Mouse (Mus musculus) neural tube, embryonic 14.5 days (tissue): ENCODE data around the gene Apobec3. TPM values are rescaled to one million over a fixed set of nuclear protein-coding genes. Genes with fewer than 3 reads are reported as not detected.
A peak's percentile ranks its signal among the peaks of the same experiment; 100 is the strongest.

Source experiments
- ATAC-seq: fragments of 200-750 bp; cut with Nextera tagmentation; 2 replicates; pipeline ENCODE4 v1.8.0; 2017; ENCODE audit warnings: low read depth, mild to moderate bottlenecking, moderate TSS enrichment, moderate library complexity
- H3K27ac ChIP-seq: fragments of 300-500 bp; sonication (generic); 2 replicates; pipeline ENCODE4 v1.5.1; 2014; ENCODE audit warnings: low read depth, mild to moderate bottlenecking, control low read depth, low read length, moderate library complexity, mixed read lengths
- H3K27me3 ChIP-seq: fragments of 300-500 bp; sonication (generic); 2 replicates; pipeline ENCODE4 v1.6.1; 2014; ENCODE audit warnings: low read length; ENCODE audit not compliant: control insufficient read depth, insufficient read depth
- H3K36me3 ChIP-seq: fragments of 300-500 bp; sonication (generic); 2 replicates; pipeline ENCODE4 v1.6.1; 2014; ENCODE audit warnings: low read length, mixed read lengths; ENCODE audit not compliant: control insufficient read depth, insufficient read depth
- H3K4me1 ChIP-seq: fragments of 300-500 bp; sonication (generic); 2 replicates; pipeline ENCODE4 v1.6.1; 2014; ENCODE audit warnings: low read length; ENCODE audit not compliant: control insufficient read depth, insufficient read depth
- H3K4me2 ChIP-seq: fragments of 300-500 bp; sonication (generic); 2 replicates; pipeline ENCODE4 v1.6.1; 2014; ENCODE audit warnings: mild to moderate bottlenecking, low read depth, low read length, control low read depth
- H3K4me3 ChIP-seq: fragments of 300-500 bp; sonication (generic); 2 replicates; pipeline ENCODE4 v1.5.1; 2014; ENCODE audit warnings: low read depth, low read length, control low read depth, mixed read lengths
- H3K9ac ChIP-seq: fragments of 300-500 bp; sonication (generic); replicated peaks from 2 replicates; pipeline ENCODE4 v1.6.1; 2014; ENCODE audit warnings: low read depth, mild to moderate bottlenecking, control low read depth, low read length, mixed read lengths
- H3K9me3 ChIP-seq: fragments of 300-500 bp; sonication (generic); 2 replicates; pipeline ENCODE4 v1.6.1; 2016; ENCODE audit warnings: low read length; ENCODE audit not compliant: control insufficient read depth
- WGBS: fragments of 180-500 bp; shearing (Covaris S2); extraction: QIAGEN DNeasy Blood & Tissue Kit; methylation state at CpG from one replicate; pipeline ENCODE4 v1.1.7; 2014; 5-methylcytosine and 5-hydroxymethylcytosine counted together
- polyA plus RNA-seq: library from polyadenylated mRNA; unstranded; fragments of >200 nt; fragmentation: Nextera tagmentation; extraction: Ambion mirVana; gene quantifications from 2 replicates; pipeline ENCODE4 v1.2.1, GENCODE M21; 2014

Apobec3 gene
- polyA plus RNA-seq, 1 experiment from 2014 or later, result 2.3 TPM

- Histone ChIP-seq H3K9me3 (no peaks in the 10 kb centered on the region), H3K9ac (no peak overlapping the region), H3K36me3 (no peaks in the 10 kb centered on the region), H3K4me1 (peaks cover 9% of the 10 kb centered on the region; the same call in 1 of the 2 replicates), H3K4me2 (no peak overlapping the region), H3K27me3 (peaks cover 6% of the 10 kb centered on the region; the same call in 1 of the 2 replicates), H3K27ac (no peak overlapping the region), H3K4me3 (no peak overlapping the region)
- ATAC-seq, result no peak
- WGBS, result 86% methylated on average over 2 of the region's 2 CpGs
Observed at GRCm38 (mm10) chr15:79928736-79929135, 37.3 kb downstream of the Apobec3 start.

GRCm38 (mm10) chr15:79929734-79930133 lies 38.3 kb downstream of the Apobec3 start:
- Histone ChIP-seq H3K36me3 (no peaks in the 10 kb centered on the region), H3K4me3 (no peak overlapping the region), H3K27ac (no peak overlapping the region), H3K4me2 (no peak overlapping the region), H3K9ac (no peak overlapping the region), H3K27me3 (peaks cover 6% of the 10 kb centered on the region; the same call in 1 of the 2 replicates), H3K9me3 (no peaks in the 10 kb centered on the region), H3K4me1 (peaks cover 15% of the 10 kb centered on the region; the same call in 1 of the 2 replicates)
- no peak for ATAC-seq
- 90% methylated on average over 3 of the region's 3 CpGs for WGBS

GRCm38 (mm10) chr15:79931496-79932141 lies 40.2 kb downstream of the Apobec3 start:
- ATAC-seq, result no peak
- Histone ChIP-seq H3K27me3 (peaks cover 6% of the 10 kb centered on the region; the same call in 1 of the 2 replicates), H3K9ac (peak overlapping the region; percentile 58; the same call in 1 of the 2 replicates), H3K4me1 (peaks cover 15% of the 10 kb centered on the region; the same call in 1 of the 2 replicates), H3K4me2 (peak overlapping the region; percentile 75), H3K9me3 (no peaks in the 10 kb centered on the region), H3K27ac (no peak overlapping the region), H3K36me3 (no peaks in the 10 kb centered on the region), H3K4me3 (peak overlapping the region; percentile 61)
- WGBS, result 20% methylated on average over 13 of the region's 13 CpGs

DNA sequence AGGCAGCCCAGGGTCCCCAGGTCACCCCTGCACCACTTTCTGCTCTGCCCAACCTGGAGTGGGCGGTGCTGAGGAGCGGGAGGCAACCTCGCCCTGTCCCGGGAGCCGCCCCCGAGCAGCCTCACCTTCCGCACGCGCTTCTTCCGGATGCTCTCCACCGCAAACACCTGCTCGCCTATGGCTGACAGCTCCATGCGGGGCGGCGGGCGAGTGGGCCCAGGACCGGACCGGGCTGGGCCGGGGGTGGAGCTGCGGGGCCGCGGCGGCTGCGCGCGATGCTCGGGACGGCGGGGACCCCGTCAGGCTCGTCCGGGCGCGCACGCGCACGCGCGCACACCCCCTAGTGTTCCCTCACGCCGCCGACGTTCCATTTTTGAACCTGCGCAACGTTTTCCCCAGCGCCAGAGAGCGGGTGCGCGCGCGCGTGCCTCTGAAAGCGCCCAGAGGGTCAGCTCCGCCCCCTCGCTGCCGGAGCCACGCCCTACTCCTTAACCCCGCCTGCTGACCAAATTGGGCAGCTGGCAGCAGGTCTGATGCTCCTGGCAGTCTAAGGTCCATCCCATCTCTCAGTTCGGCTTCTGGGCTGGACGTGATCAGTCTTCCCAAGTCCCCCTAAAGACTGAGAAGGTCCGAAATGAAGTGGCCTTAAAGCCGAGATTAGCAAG lies 41.0 kb downstream of the Apobec3 start:
- peaks cover 12% of the 10 kb centered on the region; the same call in 1 of the 2 replicates for H3K4me1 ChIP-seq
- peaks cover 6% of the 10 kb centered on the region; the same call in 1 of the 2 replicates for H3K27me3 ChIP-seq
- no peaks in the 10 kb centered on the region for H3K36me3 ChIP-seq
- H3K27ac ChIP-seq, result no peak overlapping the region
- under 1% methylated on average over 56 of the region's 62 CpGs for WGBS
- peak overlapping the region; percentile 61 for H3K4me3 ChIP-seq
- H3K4me2 ChIP-seq, result peak overlapping the region; percentile 75
- peak overlapping the region; percentile 58 for H3K9ac ChIP-seq
- H3K9me3 ChIP-seq, result no peaks in the 10 kb centered on the region
- ATAC-seq, result peak; percentile 53; the same call in 1 of the 2 replicates

DNA sequence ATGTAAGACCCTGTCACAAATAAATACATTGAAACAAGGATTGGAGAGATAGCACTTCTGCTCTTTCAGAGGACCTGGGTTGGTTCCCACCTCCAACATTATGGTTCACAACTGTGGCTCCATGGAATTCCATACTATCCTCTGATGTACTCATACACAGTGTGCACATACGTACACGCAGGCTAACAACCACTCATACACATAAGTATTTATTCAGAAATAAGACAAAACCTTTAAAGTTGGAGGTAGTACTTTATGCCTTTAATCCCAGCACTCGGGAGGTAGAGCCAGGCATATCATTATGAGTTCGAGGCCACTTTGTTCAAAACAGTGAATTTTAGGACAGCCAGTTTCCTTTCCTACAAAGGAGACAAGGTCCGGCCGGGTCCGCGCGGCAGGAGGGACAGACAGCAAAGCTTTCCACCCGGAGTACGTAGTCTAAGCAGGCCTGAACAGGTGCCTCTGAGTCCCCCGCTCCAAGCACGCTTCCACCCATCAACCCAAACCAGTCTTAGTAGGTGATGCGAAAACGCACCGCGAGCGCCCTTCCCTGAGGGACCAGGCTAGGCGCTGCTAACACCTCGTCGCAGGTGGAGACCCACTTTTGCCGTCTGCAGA lies 41.7 kb downstream of the Apobec3 start:
- no peak overlapping the region; the same call in 1 of the 2 replicates for H3K9ac ChIP-seq
- H3K27ac ChIP-seq, result no peak overlapping the region
- no peaks in the 10 kb centered on the region for H3K9me3 ChIP-seq
- H3K4me3 ChIP-seq, result peak overlapping the region; percentile 61
- peaks cover 8% of the 10 kb centered on the region; the same call in 1 of the 2 replicates for H3K4me1 ChIP-seq
- peak; percentile 45; the same call in 1 of the 2 replicates for ATAC-seq
- H3K4me2 ChIP-seq, result peak overlapping the region; percentile 75
- WGBS, result 7% methylated on average over 22 of the region's 22 CpGs
- H3K27me3 ChIP-seq, result peaks cover 6% of the 10 kb centered on the region; the same call in 1 of the 2 replicates
- no peaks in the 10 kb centered on the region for H3K36me3 ChIP-seq

DNA sequence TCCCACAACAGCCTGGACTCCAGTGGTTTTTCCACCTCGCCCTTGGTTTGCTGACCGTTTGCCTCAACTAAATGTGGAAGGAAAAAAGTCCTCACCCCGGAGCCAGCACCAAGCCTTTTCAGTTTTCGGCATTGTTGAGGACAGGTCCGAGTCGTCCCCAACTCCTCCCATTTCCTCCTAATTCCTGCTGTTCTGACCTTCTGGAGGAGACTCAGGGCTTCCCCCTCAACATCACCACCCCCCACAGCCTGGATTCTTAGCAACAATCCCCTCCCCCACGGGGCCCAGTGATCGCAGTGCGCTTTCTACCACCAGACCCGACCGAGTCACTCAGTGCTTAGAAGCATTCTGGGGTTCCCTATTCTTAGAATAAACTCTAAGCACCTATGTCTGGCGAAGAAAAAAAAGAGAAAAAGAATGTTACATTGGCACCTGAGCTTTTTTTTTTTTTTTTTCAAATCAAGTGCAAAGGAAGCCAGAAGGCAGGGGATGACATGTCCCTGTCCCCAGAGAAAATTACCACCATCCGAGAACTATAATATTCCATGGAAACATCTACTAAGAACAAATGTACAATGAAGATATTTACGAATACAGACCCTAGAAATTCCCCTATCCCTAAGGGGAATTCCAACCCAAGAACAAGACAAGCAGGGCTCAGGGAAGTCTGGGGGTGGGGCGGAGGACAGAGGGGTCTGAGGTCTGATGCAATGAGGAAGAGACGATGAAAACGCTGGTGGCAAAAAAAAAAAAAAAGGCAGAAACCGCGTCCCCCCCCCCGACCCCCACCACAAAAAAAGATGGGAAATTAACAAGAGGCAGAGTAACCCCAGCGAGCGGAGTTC lies 42.4 kb downstream of the Apobec3 start:
- Histone ChIP-seq H3K36me3 (no peaks in the 10 kb centered on the region), H3K27ac (no peak overlapping the region), H3K4me2 (peak overlapping the region; percentile 20; the same call in 1 of the 2 replicates), H3K9me3 (no peaks in the 10 kb centered on the region), H3K27me3 (peaks cover 6% of the 10 kb centered on the region; the same call in 1 of the 2 replicates), H3K4me1 (0 out of 2 replicates have a peak, but pooled peaks cover 8% of the 10 kb centered on the region), H3K4me3 (no peak overlapping the region), H3K9ac (no peak overlapping the region)
- ATAC-seq, result no peak
- WGBS, result 2% methylated on average over 22 of the region's 22 CpGs

DNA sequence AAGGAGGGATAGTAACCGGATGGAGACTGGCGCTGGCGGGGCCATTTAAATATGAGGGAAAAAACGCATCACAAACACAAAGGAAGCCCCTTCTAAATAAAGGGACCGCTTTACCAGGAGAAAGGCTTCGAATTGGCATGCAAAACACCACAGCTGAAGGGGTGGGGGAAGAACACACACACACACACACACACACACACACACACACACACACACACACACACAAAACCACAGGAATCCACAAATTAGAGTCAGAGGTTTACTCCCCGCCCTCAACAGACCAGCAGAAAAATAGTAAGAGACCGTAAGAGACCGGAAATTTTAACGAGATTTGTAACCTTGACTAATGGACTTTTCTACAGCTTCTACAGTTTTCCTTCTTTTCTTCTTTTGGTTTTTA lies 43.3 kb downstream of the Apobec3 start:
- Histone ChIP-seq H3K27me3 (peaks cover 6% of the 10 kb centered on the region; the same call in 1 of the 2 replicates), H3K4me3 (no peak overlapping the region), H3K9ac (no peak overlapping the region), H3K4me1 (0 out of 2 replicates have a peak, but pooled peaks cover 8% of the 10 kb centered on the region), H3K4me2 (no peak overlapping the region; the same call in 1 of the 2 replicates), H3K9me3 (no peaks in the 10 kb centered on the region), H3K27ac (no peak overlapping the region), H3K36me3 (no peaks in the 10 kb centered on the region)
- under 1% methylated on average over 10 of the region's 10 CpGs for WGBS
- no peak for ATAC-seq

DNA sequence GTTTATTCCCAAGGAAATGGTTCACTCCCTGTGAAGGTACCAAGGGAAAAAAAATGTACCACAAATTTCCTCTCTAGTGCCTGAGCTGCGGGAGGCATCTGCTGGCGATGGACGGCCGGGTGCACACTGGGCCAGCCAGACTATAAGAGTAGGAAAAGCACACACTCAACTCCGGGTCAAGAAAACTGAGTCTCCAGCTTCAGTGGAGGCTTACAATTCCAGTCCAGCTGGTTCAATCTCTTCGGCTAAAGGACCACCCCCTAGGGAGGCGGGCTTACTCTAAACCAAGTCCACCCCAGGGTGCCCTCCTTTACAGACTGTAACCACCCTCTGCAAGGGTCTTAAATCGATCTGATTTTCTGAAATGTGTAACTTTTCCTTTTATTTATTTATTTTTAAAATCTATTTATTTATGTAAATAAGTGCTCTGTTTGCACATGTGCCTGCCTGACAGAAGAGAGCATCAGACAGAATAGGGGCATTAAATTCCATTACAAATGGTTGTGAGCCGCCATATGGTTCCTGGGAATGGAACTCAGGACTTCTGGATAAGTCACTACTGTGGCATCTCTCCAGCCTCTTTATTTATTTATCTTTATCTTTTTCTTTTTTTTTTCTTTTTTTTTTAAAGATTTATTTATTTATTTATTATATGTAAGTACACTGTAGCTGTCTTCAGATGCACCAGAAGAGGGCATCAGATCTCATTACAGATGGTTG lies 44.4 kb downstream of the Apobec3 start:
- Histone ChIP-seq H3K9me3 (no peaks in the 10 kb centered on the region), H3K9ac (no peak overlapping the region), H3K27me3 (peaks cover 6% of the 10 kb centered on the region; the same call in 1 of the 2 replicates), H3K27ac (no peak overlapping the region), H3K4me3 (no peak overlapping the region), H3K4me2 (no peak overlapping the region), H3K36me3 (no peaks in the 10 kb centered on the region), H3K4me1 (0 out of 2 replicates have a peak, but pooled peaks cover 8% of the 10 kb centered on the region)
- ATAC-seq, result no peak
- WGBS, result 28% methylated on average over 9 of the region's 9 CpGs
